Mouse (Mus musculus): ENCODE data around the gene Map4k1.

- TF ChIP-seq POLR2A (IDR thresholded peaks at IDR 0.05; ENCODE audit: borderline replicate concordance, insufficient read depth, low read length) (no peak), CTCF (IDR thresholded peaks at IDR 0.05; ENCODE audit: borderline replicate concordance, insufficient read depth, low read depth, low read length) (no peak)
Observed at GRCm38 (mm10) chr7:28932421-28933041, 49.3 kb upstream of the Map4k1 start.

Measured in cerebellum, adult 2 months (tissue).